Mouse (Mus musculus): ENCODE results near the gene Itga9.

Gene Itga9

GRCm38 (mm10) chr9:118871089-118871488, 264.6 kb downstream of the Itga9 start:
- in situ Hi-C loops (cut with MseI, MboI): loop anchor here (5.0 kb wide), 1 partner anchor 264 kb away; the partner anchor contains the start of gene Itga9 (in 2 of the 2)

DNA sequence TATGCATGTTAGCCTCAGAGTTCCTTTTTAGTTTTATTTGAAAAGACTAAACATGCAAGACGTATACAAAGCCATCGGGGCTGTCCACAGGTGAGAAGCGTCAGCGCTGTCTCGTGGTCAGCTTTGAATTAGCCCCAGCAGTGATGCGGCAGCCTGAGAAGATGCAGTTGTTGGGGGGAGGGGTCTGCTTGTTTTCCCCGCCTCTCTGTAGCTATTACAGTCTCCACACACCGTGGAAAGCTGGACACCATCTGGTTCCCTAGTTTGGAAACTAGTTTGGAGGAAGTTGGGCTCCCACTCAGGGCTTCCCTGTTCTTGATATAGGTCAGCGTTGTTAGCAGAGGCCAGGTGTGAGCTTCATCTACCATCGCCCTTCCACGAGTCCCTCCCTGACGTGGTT, 266.5 kb downstream of the Itga9 start:
- in situ Hi-C loops (cut with MseI, MboI): loop anchor here (5.0 kb wide), 1 partner anchor 266 kb away; the partner anchor contains the start of gene Itga9 (in 2 of the 2)

DNA sequence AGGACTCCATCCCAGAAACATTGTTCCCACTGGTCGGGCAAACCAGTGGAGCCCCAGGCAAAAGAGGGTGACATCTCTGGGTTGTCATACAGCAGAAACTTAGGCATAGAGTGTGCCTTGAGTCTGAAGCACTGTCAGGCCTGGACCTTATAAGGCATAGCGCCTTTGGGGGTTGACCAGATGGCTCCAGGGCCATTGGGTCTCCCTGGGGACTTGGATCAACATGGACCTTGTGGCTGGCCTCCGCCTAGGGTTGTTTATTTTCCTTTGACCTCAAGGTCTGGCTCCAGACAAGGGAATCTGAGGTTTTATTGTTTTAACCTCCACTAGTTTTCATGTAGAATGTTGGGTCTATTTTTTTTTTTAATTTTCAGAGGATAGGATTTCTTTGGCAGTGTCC, 267.1 kb downstream of the Itga9 start:
- in situ Hi-C loops (cut with MseI, MboI): loop anchor here (5.0 kb wide), 1 partner anchor 266 kb away; the partner anchor contains the start of gene Itga9 (in 2 of the 2)

GRCm38 (mm10) chr9:118875705-118876104, 269.2 kb downstream of the Itga9 start:
- in situ Hi-C loops (cut with MseI, MboI): no loop called here

GRCm38 (mm10) chr9:118876902-118877301, 270.4 kb downstream of the Itga9 start:
- in situ Hi-C loops (cut with MseI, MboI): no loop called here

GRCm38 (mm10) chr9:118877365-118878008, 271.0 kb downstream of the Itga9 start:
- in situ Hi-C loops (cut with MseI, MboI): no loop called here

DNA sequence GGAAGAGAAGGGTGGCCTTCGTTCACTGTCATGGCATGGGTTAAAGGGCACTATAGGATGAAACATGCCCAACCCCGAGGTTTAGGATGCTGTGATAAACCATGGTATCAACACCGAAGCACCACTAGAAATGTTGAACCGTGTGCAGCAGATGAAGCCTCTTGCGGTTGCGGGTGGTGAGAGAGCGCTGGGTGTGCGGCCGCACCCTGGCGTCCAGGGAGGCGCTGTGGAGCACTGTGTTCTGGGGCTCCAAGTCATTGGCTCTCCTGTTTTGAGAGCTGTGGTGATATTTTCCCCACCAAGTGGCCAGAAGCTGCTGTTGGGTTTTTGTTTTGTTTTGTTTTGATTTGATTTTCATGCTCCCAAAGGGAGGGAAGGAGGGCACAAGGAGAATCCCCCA, 272.1 kb downstream of the Itga9 start:
- in situ Hi-C loops (cut with MseI, MboI): no loop called here

GRCm38 (mm10) chr9:118881281-118881945, 274.9 kb downstream of the Itga9 start:
- in situ Hi-C loops (cut with MseI, MboI): no loop called here

GRCm38 (mm10) chr9:118881946-118882284, 275.4 kb downstream of the Itga9 start:
- in situ Hi-C loops (cut with MseI, MboI): no loop called here

DNA sequence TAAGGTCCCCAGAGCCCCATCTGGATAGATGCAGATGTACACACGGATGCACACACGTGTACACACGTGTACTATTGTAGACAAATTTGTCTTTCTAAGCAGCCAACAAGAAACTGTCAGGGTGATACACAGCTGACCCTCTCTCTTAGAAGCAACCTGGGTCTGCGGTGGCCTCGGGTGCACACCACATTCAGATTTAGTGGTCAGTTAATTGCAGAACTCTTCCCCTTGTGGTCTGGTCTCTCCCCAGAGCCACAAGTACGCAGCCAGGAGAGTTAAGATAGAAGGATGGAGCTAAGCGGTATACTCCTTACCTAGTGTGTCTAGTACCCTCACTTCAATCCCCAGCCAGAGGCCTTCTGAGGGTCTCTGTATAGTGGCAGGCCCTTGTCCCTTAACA, 276.7 kb downstream of the Itga9 start:
- in situ Hi-C loops (cut with MseI, MboI): no loop called here

GRCm38 (mm10) chr9:118885785-118886184, 279.3 kb downstream of the Itga9 start:
- in situ Hi-C loops (cut with MseI, MboI): no loop called here

DNA sequence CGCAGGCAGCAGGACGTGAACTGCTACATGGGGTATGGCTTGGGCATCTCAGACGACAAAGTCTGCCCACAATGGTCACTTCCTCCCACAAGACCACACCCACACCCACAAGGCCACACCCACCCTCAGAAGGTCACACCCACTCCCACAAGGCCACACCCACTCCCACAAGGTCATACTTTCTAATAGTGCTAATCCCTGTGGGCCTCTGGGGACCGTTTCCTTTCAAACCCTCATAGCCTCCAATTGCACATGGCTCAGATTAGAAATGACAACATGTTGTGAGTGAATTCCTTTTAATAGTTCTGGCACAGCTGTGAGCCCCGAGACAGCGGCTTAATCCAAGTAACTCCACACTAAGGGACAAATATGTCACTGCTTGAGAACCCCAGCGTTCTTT, 280.7 kb downstream of the Itga9 start:
- in situ Hi-C loops (cut with MseI, MboI): no loop called here

DNA sequence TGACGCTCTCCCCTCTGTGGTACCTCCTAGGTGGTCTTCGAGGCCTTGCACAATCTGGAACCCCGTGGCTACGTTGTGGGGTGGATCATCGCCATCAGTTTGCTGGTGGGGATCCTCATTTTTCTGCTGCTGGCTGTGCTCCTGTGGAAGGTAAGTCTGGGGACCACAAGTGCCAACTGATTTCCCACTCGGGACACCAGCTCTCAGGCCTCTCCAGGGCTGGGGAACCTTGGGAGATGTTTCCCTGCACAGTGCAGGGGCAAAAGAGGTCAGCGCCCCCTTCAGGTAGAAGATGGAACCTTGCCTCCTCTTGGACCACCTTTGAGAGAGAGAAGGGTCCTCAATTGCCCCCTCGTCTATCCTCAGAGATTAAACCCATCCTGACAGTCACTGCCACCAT, 281.2 kb downstream of the Itga9 start:
- in situ Hi-C loops (cut with MseI, MboI): no loop called here

DNA sequence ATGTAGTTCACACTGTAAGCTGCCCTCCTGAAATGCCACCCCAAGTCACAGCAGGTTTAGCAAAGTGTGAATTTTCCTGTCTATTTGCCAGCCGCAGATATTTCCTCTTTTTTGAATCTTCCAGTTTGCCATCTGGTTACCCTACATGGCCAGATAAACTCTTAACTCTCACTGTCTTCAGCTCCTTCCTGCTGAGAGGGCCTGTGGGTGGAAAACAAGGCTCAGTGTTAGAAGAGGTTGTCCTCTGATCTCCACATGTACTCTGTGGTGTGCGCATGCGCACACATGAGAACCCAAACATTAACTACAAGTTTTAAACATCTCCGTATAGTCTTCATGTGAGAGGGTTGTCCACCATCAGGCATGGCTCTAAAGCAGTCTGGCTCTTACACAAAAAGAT, 283.7 kb downstream of the Itga9 start:
- in situ Hi-C loops (cut with MseI, MboI): no loop called here

GRCm38 (mm10) chr9:118890645-118891044, 284.2 kb downstream of the Itga9 start:
- in situ Hi-C loops (cut with MseI, MboI): no loop called here

DNA sequence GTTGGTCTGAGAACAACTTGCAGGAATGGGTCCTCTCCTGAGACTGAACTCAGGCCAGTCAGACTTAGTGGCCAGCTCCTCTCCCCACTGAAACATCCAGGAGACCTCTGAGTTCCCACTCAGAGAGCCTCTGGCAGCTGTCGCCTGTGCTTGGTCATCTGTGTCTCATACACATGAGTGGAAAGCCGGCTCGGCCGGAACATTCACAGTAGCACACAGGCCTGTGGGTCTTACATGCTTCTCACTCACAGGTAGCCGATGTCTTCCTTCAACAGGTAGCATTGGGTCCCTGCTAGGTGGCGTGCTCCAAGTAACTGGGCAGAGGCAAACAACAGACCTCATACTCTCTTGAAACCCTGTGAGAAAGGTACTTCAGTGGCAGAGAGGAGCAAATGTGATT, 284.6 kb downstream of the Itga9 start:
- in situ Hi-C loops (cut with MseI, MboI): no loop called here

DNA sequence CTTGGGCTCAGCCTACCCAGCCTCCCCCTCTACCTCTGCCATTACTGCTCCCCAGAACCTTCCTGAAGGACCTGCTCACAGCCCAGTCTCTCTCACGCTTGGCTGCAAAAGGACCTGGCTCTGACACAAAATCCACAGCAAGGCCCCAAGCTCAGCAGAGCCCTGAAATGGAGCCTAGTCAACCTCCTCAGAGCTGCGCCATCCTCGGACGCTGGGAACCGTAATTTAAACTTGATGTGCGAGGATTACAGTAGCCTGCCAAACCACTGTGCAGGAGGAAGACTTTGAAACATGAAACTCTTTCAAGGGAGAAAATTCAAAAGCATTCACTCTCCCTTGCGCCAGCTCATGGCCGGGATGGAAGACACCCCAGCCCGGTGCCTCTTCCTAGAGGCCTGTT, 285.1 kb downstream of the Itga9 start:
- in situ Hi-C loops (cut with MseI, MboI): no loop called here

GRCm38 (mm10) chr9:118895101-118895500, 288.6 kb downstream of the Itga9 start:
- in situ Hi-C loops (cut with MseI, MboI): no loop called here

DNA sequence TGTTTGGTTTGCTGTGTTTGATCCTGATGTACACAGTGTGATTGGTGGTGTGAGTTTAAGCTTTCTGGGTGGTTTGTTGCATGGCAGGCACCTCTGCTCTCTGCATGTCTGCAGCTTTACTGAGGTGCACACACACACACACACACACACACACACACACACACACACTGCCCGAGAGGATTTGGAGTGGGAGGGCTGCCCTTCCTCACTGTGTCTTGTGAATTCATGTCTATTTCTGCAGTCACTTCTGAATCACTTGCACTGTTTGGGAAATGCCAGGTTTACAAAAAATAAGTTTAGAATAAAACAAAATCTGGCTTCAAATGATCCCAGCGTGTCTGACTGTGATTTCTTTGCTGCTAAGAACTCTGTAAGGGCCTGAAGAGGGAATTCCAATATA, 294.2 kb downstream of the Itga9 start:
- in situ Hi-C loops (cut with MseI, MboI): no loop called here

- in situ Hi-C loops (cut with MseI, MboI): no loop called here
Measured at GRCm38 (mm10) chr9:118901917-118902316, 295.4 kb downstream of the Itga9 start.

GRCm38 (mm10) chr9:118907934-118908620, 301.6 kb downstream of the Itga9 start:
- in situ Hi-C loops (cut with MseI, MboI): no loop called here

- in situ Hi-C loops (cut with MseI, MboI): no loop called here
Measured at GRCm38 (mm10) chr9:118913048-118913447, 306.6 kb downstream of the Itga9 start.

- in situ Hi-C loops (cut with MseI, MboI): no loop called here
Measured at GRCm38 (mm10) chr9:118913613-118914012, 307.1 kb downstream of the Itga9 start.
